Mouse (Mus musculus): ENCODE data around the gene Cldn14.

DNA sequence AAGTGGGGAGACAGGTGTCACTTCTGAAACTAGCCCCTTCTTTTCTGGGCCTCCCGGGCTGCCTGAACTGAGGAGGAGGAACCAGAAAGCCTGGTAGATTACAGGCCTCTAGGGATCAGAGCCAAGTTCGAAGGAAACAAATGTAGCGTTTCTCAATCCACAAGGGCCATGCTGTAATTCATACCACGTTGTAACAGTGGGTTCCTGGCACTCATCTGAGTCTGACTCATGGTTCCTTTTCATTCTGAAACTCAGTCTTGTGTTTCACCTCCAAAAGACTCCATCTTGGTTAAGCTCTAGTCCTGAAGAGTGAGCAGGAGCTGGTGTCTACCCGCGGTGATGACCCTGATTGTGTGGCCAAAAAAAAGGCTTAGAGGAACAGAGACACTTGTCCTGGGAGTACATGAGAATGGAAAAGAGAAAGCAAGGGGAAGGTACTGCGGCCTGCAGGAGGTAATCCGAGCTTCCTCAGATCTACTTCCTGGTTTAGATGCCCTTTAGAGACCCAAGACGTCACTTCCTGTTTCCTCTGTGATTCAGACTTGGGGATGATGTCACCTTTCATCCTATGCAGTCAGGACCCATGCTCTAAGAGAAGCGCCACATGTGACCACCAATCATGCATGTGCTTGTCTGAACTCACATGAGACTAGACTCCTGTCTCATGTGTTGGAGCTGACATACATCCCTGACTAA is 94.6 kb downstream of the Cldn14 start:
- no peak for TF ChIP-seq CTCF (IDR thresholded peaks at IDR 0.05; ENCODE audit: low read depth, low read length)
- no peak for TF ChIP-seq EP300 (IDR thresholded peaks at IDR 0.05; ENCODE audit: insufficient read depth, low read depth, low read length)
- TF ChIP-seq POLR2A (IDR thresholded peaks at IDR 0.05; ENCODE audit: insufficient read depth, low read length) = no peak

All from ES-Bruce4 (cell line).